Mouse (Mus musculus) myocyte (in vitro differentiated cells): ENCODE results near the gene Spty2d1. TPM values are rescaled to one million over a fixed set of nuclear protein-coding genes. Genes with fewer than 3 reads are reported as not detected.

Experiments
- H3K27me3 ChIP-seq: one replicate; pipeline ENCODE4 v1.6.1; 2011; ENCODE audit not compliant: control insufficient read depth, insufficient read depth, insufficient read length
- H3K36me3 ChIP-seq: one replicate; pipeline ENCODE4 v1.6.1; 2011; ENCODE audit not compliant: control insufficient read depth, insufficient read depth
- H3K4me2 ChIP-seq: one replicate; pipeline ENCODE4 v1.6.1; 2011; ENCODE audit warnings: low read depth, control low read depth
- H3K4me3 ChIP-seq: one replicate; pipeline ENCODE4 v1.5.1; 2011; ENCODE audit warnings: mild to moderate bottlenecking, control low read depth, moderate library complexity
- H3K79me2 ChIP-seq: one replicate; pipeline ENCODE4 v1.6.1; 2011; ENCODE audit not compliant: control insufficient read depth, insufficient read depth
- H3ac ChIP-seq: one replicate; pipeline ENCODE4 v1.6.1; 2011; ENCODE audit not compliant: control insufficient read depth, insufficient read length
- CEBPB ChIP-seq: IDR thresholded peaks from 2 replicates; pipeline ENCODE4 v1.6.1; 2011; ENCODE audit warnings: mild to moderate bottlenecking, moderate library complexity; ENCODE audit not compliant: poor library complexity, insufficient read depth, severe bottlenecking
- E2F4 ChIP-seq: IDR thresholded peaks from one replicate; pipeline ENCODE4 v1.6.1; 2011; ENCODE audit warnings: mild to moderate bottlenecking, control low read depth, moderate library complexity; ENCODE audit not compliant: insufficient read depth
- MAX ChIP-seq: IDR thresholded peaks from one replicate; pipeline ENCODE4 v1.6.1; 2011; ENCODE audit warnings: low read depth, mild to moderate bottlenecking, control low read depth
- MYOD1 ChIP-seq, 3 experiments: IDR thresholded peaks; one replicate each; pipeline ENCODE4 v1.6.1; 2011; ENCODE audit warnings: control low read depth in 2 of 3, low read depth in 2 of 3, mild to moderate bottlenecking in 2 of 3, moderate library complexity in 1 of 3; ENCODE audit not compliant: insufficient read length in 2 of 3, control insufficient read depth in 1 of 3
- MYOG ChIP-seq, 3 experiments: IDR thresholded peaks; one replicate each; pipeline ENCODE4 v1.6.1; 2011; ENCODE audit warnings: control low read depth in 2 of 3, low read depth in 2 of 3, mild to moderate bottlenecking in 2 of 3; ENCODE audit not compliant: insufficient read length in 2 of 3, control insufficient read depth in 1 of 3, insufficient read depth in 1 of 3
- POLR2A ChIP-seq: IDR thresholded peaks from one replicate; pipeline ENCODE4 v1.6.1; 2011; ENCODE audit warnings: low read depth, mild to moderate bottlenecking, control low read depth, moderate library complexity; ENCODE audit not compliant: insufficient read length
- POLR2AphosphoS2 ChIP-seq: IDR thresholded peaks from one replicate; pipeline ENCODE4 v1.6.1; 2011; ENCODE audit warnings: low read depth, control low read depth; ENCODE audit not compliant: insufficient read length
- REST ChIP-seq: IDR thresholded peaks from one replicate; pipeline ENCODE4 v1.6.1; 2011; ENCODE audit warnings: mild to moderate bottlenecking, control low read depth, moderate library complexity; ENCODE audit not compliant: insufficient read depth, insufficient read length
- SRF ChIP-seq: IDR thresholded peaks from one replicate; pipeline ENCODE4 v1.6.1; 2011; ENCODE audit warnings: low read depth; ENCODE audit not compliant: control insufficient read depth, insufficient read length
- TCF12 ChIP-seq: IDR thresholded peaks from one replicate; pipeline ENCODE4 v1.6.1; 2011; ENCODE audit warnings: mild to moderate bottlenecking, control low read depth; ENCODE audit not compliant: poor library complexity, insufficient read depth, severe bottlenecking
- TCF3 ChIP-seq: IDR thresholded peaks from one replicate; pipeline ENCODE4 v1.6.1; 2011; ENCODE audit warnings: low read depth, control low read depth; ENCODE audit not compliant: insufficient read length
- USF1 ChIP-seq: IDR thresholded peaks from one replicate; pipeline ENCODE4 v1.6.1; 2011; ENCODE audit warnings: low read depth, mild to moderate bottlenecking, control low read depth, moderate library complexity
- polyA plus RNA-seq: library from polyadenylated mRNA; unstranded; fragments of >200 nt; fragmentation: generic; extraction: Trizol; gene quantifications from one replicate; pipeline ENCODE4 v1.2.1, GENCODE M21; 2012; ENCODE audit warnings: missing spikeins

Gene Spty2d1
- polyA plus RNA-seq = 12.0 TPM

GRCm38 (mm10) chr7:47008168-47008993 lies at the start of gene Spty2d1:
TSS of gene Spty2d1 (minus strand) at chr7:47008411.
- Histone ChIP-seq H3K4me3 (peak within 1 kb of the TSS; percentile 80), H3K27me3 (no peaks in the 10 kb centered on the region), H3K36me3 (no peaks in the 10 kb centered on the region), H3ac (peak within 1 kb of the TSS; percentile 17), H3K79me2 (peaks cover 56% of the 10 kb centered on the region), H3K4me2 (peak within 1 kb of the TSS; percentile 89)
- peak; percentile 36 for TF ChIP-seq E2F4
- peak in 1 of 3 experiments; percentile 45 for TF ChIP-seq MYOG (IDR thresholded peaks at IDR 0.05; ENCODE audit: control insufficient read depth in 1 of 3, insufficient read depth in 1 of 3, insufficient read length in 2 of 3, low read depth in 2 of 3)
- peak; percentile 74 for TF ChIP-seq SRF
- TF ChIP-seq MYOD1 (IDR thresholded peaks at IDR 0.05; ENCODE audit: control insufficient read depth in 1 of 3, insufficient read length in 2 of 3, low read depth in 2 of 3) = peak in 1 of 3 experiments; percentile 71
- peak; percentile 92 for TF ChIP-seq POLR2A
- no peak for TF ChIP-seq USF1
- no peak for TF ChIP-seq MAX
- peak; percentile 97 for TF ChIP-seq POLR2AphosphoS2
- TF ChIP-seq REST = peak; percentile 8
- no peak for TF ChIP-seq TCF12
- TF ChIP-seq CEBPB = peak; percentile 97

- no peak for TF ChIP-seq MAX
- TF ChIP-seq POLR2A = no peak
- no peak for TF ChIP-seq CEBPB
- no peak for TF ChIP-seq USF1
- TF ChIP-seq MYOD1 (IDR thresholded peaks at IDR 0.05; ENCODE audit: control insufficient read depth in 1 of 3, insufficient read length in 2 of 3, low read depth in 2 of 3) = no peak
- TF ChIP-seq TCF3 = no peak
- TF ChIP-seq REST = no peak
- no peak for TF ChIP-seq E2F4
- TF ChIP-seq TCF12 = no peak
- TF ChIP-seq POLR2AphosphoS2 = no peak
- no peak for TF ChIP-seq SRF
- TF ChIP-seq MYOG (IDR thresholded peaks at IDR 0.05; ENCODE audit: control insufficient read depth in 1 of 3, insufficient read depth in 1 of 3, insufficient read length in 2 of 3, low read depth in 2 of 3) = no peak
- no peak overlapping the region for H3K4me3 ChIP-seq
- no peak overlapping the region for H3ac ChIP-seq
- H3K36me3 ChIP-seq = no peaks in the 10 kb centered on the region
- H3K4me2 ChIP-seq = no peak overlapping the region
- no peaks in the 10 kb centered on the region for H3K79me2 ChIP-seq
- no peaks in the 10 kb centered on the region for H3K27me3 ChIP-seq
Observed at GRCm38 (mm10) chr7:47056273-47056672, 48.1 kb upstream of the Spty2d1 start.

DNA sequence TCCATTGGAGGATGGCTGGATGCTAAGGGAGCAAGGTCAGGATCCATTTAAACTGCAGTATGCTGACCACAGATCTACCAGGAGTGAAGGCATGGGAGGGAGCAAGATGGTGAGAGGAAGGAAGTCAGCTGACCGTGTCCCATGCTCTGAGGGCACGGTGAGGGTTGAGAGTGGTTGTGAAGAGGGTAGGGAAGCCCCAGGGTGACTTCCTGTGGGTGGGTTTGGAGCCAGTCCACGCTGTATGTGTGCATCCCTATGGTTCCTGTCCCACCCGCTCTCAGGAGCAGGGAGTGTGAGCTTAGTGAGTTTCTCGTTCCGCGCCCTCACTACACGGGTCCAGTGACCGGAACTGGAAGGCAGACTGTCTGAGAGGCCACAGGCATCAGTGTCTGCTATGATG lies 47.5 kb upstream of the Spty2d1 start:
- Histone ChIP-seq H3K4me2 (no peak overlapping the region), H3K27me3 (no peaks in the 10 kb centered on the region), H3K4me3 (no peak overlapping the region), H3K79me2 (no peaks in the 10 kb centered on the region), H3K36me3 (no peaks in the 10 kb centered on the region), H3ac (no peak overlapping the region)
- TF ChIP-seq POLR2AphosphoS2 = no peak
- TF ChIP-seq USF1 = no peak
- TF ChIP-seq TCF12 = no peak
- no peak for TF ChIP-seq E2F4
- TF ChIP-seq CEBPB = no peak
- TF ChIP-seq TCF3 = no peak
- TF ChIP-seq MYOG (IDR thresholded peaks at IDR 0.05; ENCODE audit: control insufficient read depth in 1 of 3, insufficient read depth in 1 of 3, insufficient read length in 2 of 3, low read depth in 2 of 3) = no peak
- TF ChIP-seq MAX = no peak
- no peak for TF ChIP-seq MYOD1 (IDR thresholded peaks at IDR 0.05; ENCODE audit: control insufficient read depth in 1 of 3, insufficient read length in 2 of 3, low read depth in 2 of 3)
- TF ChIP-seq REST = no peak
- no peak for TF ChIP-seq POLR2A
- no peak for TF ChIP-seq SRF

DNA sequence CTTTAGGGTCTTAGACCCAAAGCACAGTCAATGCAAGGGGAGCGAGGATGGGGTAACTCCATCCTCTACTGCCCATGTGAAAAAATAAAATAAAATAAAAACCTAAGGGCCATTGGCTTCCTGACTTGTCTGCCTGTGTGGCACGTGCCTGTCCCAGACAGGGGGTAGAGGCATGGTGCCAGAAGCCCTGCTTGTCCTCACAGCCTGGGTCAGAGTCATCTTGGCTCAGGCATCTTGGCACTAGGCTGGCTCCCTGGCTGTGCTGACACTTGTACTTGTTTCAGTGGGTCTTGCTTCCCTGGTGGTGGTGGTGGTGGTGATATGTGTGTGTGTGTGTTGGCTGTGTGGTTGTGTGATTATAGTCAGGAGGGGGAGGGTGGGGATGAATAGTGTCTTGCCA lies 46.5 kb upstream of the Spty2d1 start:
- no peak overlapping the region for H3K4me3 ChIP-seq
- H3K4me2 ChIP-seq = no peak overlapping the region
- H3K27me3 ChIP-seq = no peaks in the 10 kb centered on the region
- H3K36me3 ChIP-seq = no peaks in the 10 kb centered on the region
- H3ac ChIP-seq = no peak overlapping the region
- TF ChIP-seq CEBPB = no peak
- TF ChIP-seq TCF12 = no peak
- TF ChIP-seq MYOD1 (IDR thresholded peaks at IDR 0.05; ENCODE audit: control insufficient read depth in 1 of 3, insufficient read length in 2 of 3, low read depth in 2 of 3) = no peak
- no peak for TF ChIP-seq SRF
- no peak for TF ChIP-seq REST
- TF ChIP-seq E2F4 = no peak
- TF ChIP-seq POLR2AphosphoS2 = no peak
- no peak for TF ChIP-seq POLR2A
- TF ChIP-seq USF1 = no peak
- no peak for TF ChIP-seq MAX
- no peak for TF ChIP-seq MYOG (IDR thresholded peaks at IDR 0.05; ENCODE audit: control insufficient read depth in 1 of 3, insufficient read depth in 1 of 3, insufficient read length in 2 of 3, low read depth in 2 of 3)
- no peak for TF ChIP-seq TCF3
- H3K79me2 ChIP-seq = no peaks in the 10 kb centered on the region
